Mouse (Mus musculus) spleen, adult 2 months (tissue): ENCODE results near the gene Sf3a1. TPM values are rescaled to one million over a fixed set of nuclear protein-coding genes. Genes with fewer than 3 reads are reported as not detected.

Experiments used
- DNase-seq, 2 experiments: peaks; one replicate each; pipeline versions ENCODE4 v3.0.0 to v3.0.0-alpha.2; 2012 to 2021; ENCODE audit warnings: low spot score in 2 of 2, low read depth in 1 of 2
- H3K27ac ChIP-seq: fragments of 200-500 bp; 2 replicates; pipeline ENCODE4 v1.5.1; 2012; ENCODE audit warnings: low read length, inconsistent platforms; ENCODE audit not compliant: insufficient read depth
- H3K27me3 ChIP-seq: fragments of 200-500 bp; 2 replicates; pipeline ENCODE4 v1.6.1; 2012; ENCODE audit warnings: mild to moderate bottlenecking, moderate library complexity, low read length, inconsistent platforms; ENCODE audit not compliant: control insufficient read depth, insufficient read depth
- H3K36me3 ChIP-seq: fragments of 200-500 bp; 2 replicates; pipeline ENCODE4 v1.6.1; 2012; ENCODE audit warnings: mild to moderate bottlenecking, low read length, inconsistent platforms; ENCODE audit not compliant: control insufficient read depth, insufficient read depth
- H3K4me1 ChIP-seq: fragments of 200-500 bp; 2 replicates; pipeline ENCODE4 v1.6.1; 2011; ENCODE audit warnings: inconsistent platforms; ENCODE audit not compliant: control insufficient read depth, insufficient read depth, insufficient read length
- H3K4me3 ChIP-seq: fragments of 200-500 bp; 2 replicates; pipeline ENCODE4 v1.5.1; 2011; ENCODE audit warnings: mild to moderate bottlenecking, inconsistent platforms; ENCODE audit not compliant: insufficient read depth, insufficient read length; ENCODE audit errors: extremely low read depth
- CTCF ChIP-seq: fragments of 200-500 bp; IDR thresholded peaks from 2 replicates; pipeline ENCODE4 v1.5.1; 2011; ENCODE audit warnings: mild to moderate bottlenecking, inconsistent platforms; ENCODE audit not compliant: insufficient read depth, insufficient read length, insufficient replicate concordance; ENCODE audit errors: extremely low read depth
- POLR2A ChIP-seq: fragments of 200-500 bp; IDR thresholded peaks from 2 replicates; pipeline ENCODE4 v1.6.1; 2011; ENCODE audit warnings: low read depth, low read length, inconsistent platforms
- WGBS: fragments of 180-500 bp; shearing (Covaris S2); methylation state at CpG from one replicate; pipeline ENCODE4 v1.1.7; 2018; 5-methylcytosine and 5-hydroxymethylcytosine counted together
- polyA plus RNA-seq: library from polyadenylated mRNA; depleted of rRNA; stranded (reverse); fragments of >200 nt; gene quantifications from 2 replicates; pipeline ENCODE4 v1.2.3, GENCODE M21; 2012

Gene Sf3a1
- polyA plus RNA-seq, 1 experiment: 27.9 TPM

- Histone ChIP-seq H3K27ac (no peak overlapping the region), H3K36me3 (no peaks in the 10 kb centered on the region), H3K27me3 (no peaks in the 10 kb centered on the region), H3K4me1 (peaks cover 37% of the 10 kb centered on the region), H3K4me3 (no peak overlapping the region)
- no peak for TF ChIP-seq CTCF
- no peak for DNase-seq
Observed at GRCm38 (mm10) chr11:4193420-4193819, 33.3 kb downstream of the Sf3a1 start.

- TF ChIP-seq CTCF (no peak), POLR2A (no peak)
- H3K27me3 ChIP-seq: no peaks in the 10 kb centered on the region
- peak; percentile 56 to 87 for DNase-seq
- H3K4me3 ChIP-seq: no peak overlapping the region
- H3K4me1 ChIP-seq: peaks cover 37% of the 10 kb centered on the region
- WGBS: 10% methylated on average over 3 of the region's 3 CpGs
- H3K27ac ChIP-seq: peak overlapping the region; percentile 68
- H3K36me3 ChIP-seq: no peaks in the 10 kb centered on the region
Observed at GRCm38 (mm10) chr11:4195597-4196031, 35.5 kb downstream of the Sf3a1 start.

GRCm38 (mm10) chr11:4196636-4197035 lies 36.5 kb downstream of the Sf3a1 start:
- peaks cover 37% of the 10 kb centered on the region for H3K4me1 ChIP-seq
- TF ChIP-seq POLR2A (no peak), CTCF (no peak)
- WGBS: 92% methylated on average over 8 of the region's 8 CpGs
- H3K27ac ChIP-seq: no peak overlapping the region
- H3K36me3 ChIP-seq: no peaks in the 10 kb centered on the region
- H3K27me3 ChIP-seq: no peaks in the 10 kb centered on the region
- DNase-seq: no peak
- no peak overlapping the region for H3K4me3 ChIP-seq

- WGBS: 53% methylated on average over 1 of the region's 1 CpGs
- H3K27ac ChIP-seq: peak overlapping the region; percentile 39; the same call in 1 of the 2 replicates
- no peak for DNase-seq
Observed at GRCm38 (mm10) chr11:4197691-4198090, 37.5 kb downstream of the Sf3a1 start.

GRCm38 (mm10) chr11:4201981-4202700 lies 42.0 kb downstream of the Sf3a1 start:
- 79% methylated on average over 11 of the region's 11 CpGs for WGBS

More at GRCm38 (mm10) chr11:4197691-4198090, 37.5 kb downstream of the Sf3a1 start:
- Histone ChIP-seq H3K27me3 (no peaks in the 10 kb centered on the region), H3K4me1 (peaks cover 43% of the 10 kb centered on the region), H3K4me3 (no peak overlapping the region), H3K36me3 (no peaks in the 10 kb centered on the region)
- TF ChIP-seq POLR2A: no peak
- TF ChIP-seq CTCF: no peak

GRCm38 (mm10) chr11:4202995-4203704 lies 43.0 kb downstream of the Sf3a1 start:
- Histone ChIP-seq H3K27ac (peak overlapping the region; percentile 91), H3K4me3 (no peak overlapping the region), H3K27me3 (no peaks in the 10 kb centered on the region), H3K4me1 (peaks cover 15% of the 10 kb centered on the region), H3K36me3 (peaks cover 6% of the 10 kb centered on the region)
- 61% methylated on average over 12 of the region's 12 CpGs for WGBS
- TF ChIP-seq CTCF: no peak
- TF ChIP-seq POLR2A: no peak
- DNase-seq: no peak

More at GRCm38 (mm10) chr11:4201981-4202700, 42.0 kb downstream of the Sf3a1 start:
- Histone ChIP-seq H3K36me3 (peaks cover 4% of the 10 kb centered on the region), H3K4me3 (no peak overlapping the region), H3K27ac (peak overlapping the region; percentile 57), H3K27me3 (no peaks in the 10 kb centered on the region), H3K4me1 (peaks cover 25% of the 10 kb centered on the region)
- no peak for DNase-seq
- no peak for TF ChIP-seq POLR2A
- no peak for TF ChIP-seq CTCF

- 25% methylated on average over 2 of the region's 2 CpGs for WGBS
- TF ChIP-seq POLR2A: peak; percentile 3; the same call in 1 of the 2 replicates
- TF ChIP-seq CTCF: no peak
- peak overlapping the region; percentile 91 for H3K27ac ChIP-seq
- no peak overlapping the region for H3K4me3 ChIP-seq
- peak in 1 of 2 experiments; percentile 42 for DNase-seq
- H3K36me3 ChIP-seq: peaks cover 11% of the 10 kb centered on the region
- peaks cover 13% of the 10 kb centered on the region for H3K4me1 ChIP-seq
- H3K27me3 ChIP-seq: no peaks in the 10 kb centered on the region
Observed at GRCm38 (mm10) chr11:4203705-4204074, 43.5 kb downstream of the Sf3a1 start.
